Mouse (Mus musculus): ENCODE measurements at regions not wholly inside any gene's neighbourhood (a gene's known extent, or its start where the extent isn't known, plus 50 kb on each side); places are given as distances from the start of the nearest gene placed in this dataset.

DNA sequence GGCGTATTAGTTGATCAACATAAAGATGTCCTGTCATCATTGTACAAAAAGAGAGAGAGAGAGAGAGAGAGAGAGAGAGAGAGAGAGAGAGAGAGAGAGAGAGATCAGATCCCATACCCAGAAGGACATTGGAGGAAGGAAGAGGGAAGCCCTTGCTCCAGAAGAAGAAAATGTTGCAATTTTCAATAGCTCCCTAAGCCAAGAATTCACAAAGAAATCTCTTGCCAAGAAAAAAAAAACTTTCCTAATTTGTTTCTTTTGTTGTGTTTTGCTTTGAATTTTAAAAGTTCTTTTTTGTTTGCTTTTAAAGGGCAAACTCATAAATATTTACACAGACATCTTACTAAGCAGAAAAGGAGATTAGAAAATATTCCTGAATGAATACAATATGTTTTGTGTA lies 370.0 kb downstream of the Fgf10 start:
- H3K9me3 ChIP-seq (replicated peaks; ENCODE audit: low read length): no peaks in the 10 kb centered on the region
- no peaks in the 10 kb centered on the region for H3K27me3 ChIP-seq (replicated peaks)
- H3K9ac ChIP-seq (ENCODE audit: insufficient read depth, low read depth): no peak overlapping the region
- in situ Hi-C loops (cut with MboI; ENCODE audit: low pct_ligation_motif_present, low pct_unique_long_range_greater_than_20kb, low sequenced_read_pairs) (no loop called here), dilution Hi-C loops (cut with MboI; ENCODE audit: extremely low pct_ligation_motif_present, extremely low pct_unique_long_range_greater_than_20kb, low sequenced_read_pairs) (no loop called here)
- no peak for DNase-seq (ENCODE audit: extremely low read depth)
- H3K36me3 ChIP-seq (replicated peaks in 1 of 2; ENCODE audit: control insufficient read depth in 1 of 2, insufficient read depth in 1 of 2, low read length in 1 of 2): no peaks in the 10 kb centered on the region
- no peak overlapping the region for H3K4me3 ChIP-seq (replicated peaks in 1 of 3; ENCODE audit: low read depth in 2 of 3, low read length in 2 of 3, poor library complexity in 1 of 3)
- no peak overlapping the region for H3K4me2 ChIP-seq (ENCODE audit: insufficient read depth, low read depth, poor library complexity, severe bottlenecking)
- H3K79me2 ChIP-seq (replicated peaks; ENCODE audit: control insufficient read depth, extremely low read depth, insufficient read depth, poor library complexity, severe bottlenecking): no peaks in the 10 kb centered on the region
- H3K27ac ChIP-seq (ENCODE audit: insufficient read depth, low read depth): no peak overlapping the region
- no peak for TF ChIP-seq SMC3 (IDR thresholded peaks at IDR 0.05; ENCODE audit: low read depth, low read length)
- TF ChIP-seq ZNF384 (IDR thresholded peaks at IDR 0.05; ENCODE audit: low read depth, low read length): no peak
- TF ChIP-seq POLR2A (IDR thresholded peaks at IDR 0.05; ENCODE audit: low read depth, low read length): no peak
- TF ChIP-seq USF2 (conservative IDR thresholded peaks at IDR 0.05; ENCODE audit: low read depth, low read length): no peak
- TF ChIP-seq PAX5 (IDR thresholded peaks at IDR 0.05; ENCODE audit: low read length): no peak
- TF ChIP-seq JUND (conservative IDR thresholded peaks at IDR 0.05; ENCODE audit: low read depth, low read length): no peak
- TF ChIP-seq MAFK (IDR thresholded peaks at IDR 0.05; ENCODE audit: insufficient replicate concordance, low read length): no peak
- TF ChIP-seq EP300 (IDR thresholded peaks at IDR 0.05; ENCODE audit: low read length): no peak
- TF ChIP-seq CHD1 (IDR thresholded peaks at IDR 0.05; ENCODE audit: low read depth, low read length): no peak
- no peak for TF ChIP-seq RCOR1 (conservative IDR thresholded peaks at IDR 0.05; ENCODE audit: low read depth, low read length)
- TF ChIP-seq UBTF (IDR thresholded peaks at IDR 0.05; ENCODE audit: low read depth, low read length): no peak
- TF ChIP-seq HCFC1 (IDR thresholded peaks at IDR 0.05; ENCODE audit: low read depth, low read length): no peak
- no peak for TF ChIP-seq JUN (IDR thresholded peaks at IDR 0.05; ENCODE audit: insufficient read depth, low read depth, low read length)
- no peak for TF ChIP-seq TBP (conservative IDR thresholded peaks at IDR 0.05; ENCODE audit: low read depth, low read length)
- TF ChIP-seq USF1 (IDR thresholded peaks at IDR 0.05; ENCODE audit: low read depth, low read length): no peak
- peaks cover 0 to 6% of the 10 kb centered on the region in 2 experiments; a peak in 2 of 4 replicates for H3K4me1 ChIP-seq (ENCODE audit: control insufficient read depth in 1 of 2, insufficient read depth in 2 of 2)

GRCm38 (mm10) chr13:119045112-119045511 lies 375.5 kb downstream of the Fgf10 start:
- H3K79me2 ChIP-seq (replicated peaks; ENCODE audit: control insufficient read depth, extremely low read depth, insufficient read depth, poor library complexity, severe bottlenecking): no peaks in the 10 kb centered on the region
- no peak overlapping the region for H3K4me3 ChIP-seq (replicated peaks in 1 of 3; ENCODE audit: low read depth in 2 of 3, low read length in 2 of 3, poor library complexity in 1 of 3)
- no peak for DNase-seq (ENCODE audit: extremely low read depth)
- H3K9ac ChIP-seq (ENCODE audit: insufficient read depth, low read depth): no peak overlapping the region
- no peak overlapping the region for H3K27ac ChIP-seq (ENCODE audit: insufficient read depth, low read depth)
- in situ Hi-C loops (cut with MboI; ENCODE audit: low pct_ligation_motif_present, low pct_unique_long_range_greater_than_20kb, low sequenced_read_pairs): no loop called here
- no peaks in the 10 kb centered on the region for H3K4me1 ChIP-seq (ENCODE audit: control insufficient read depth in 1 of 2, insufficient read depth in 2 of 2)
- TF ChIP-seq CTCF (conservative IDR thresholded peaks at IDR 0.05 in 1 of 2, IDR thresholded peaks at IDR 0.05 in 1 of 2; ENCODE audit: low read depth in 2 of 2, low read length in 2 of 2) (peak in 1 of 2 experiments; percentile 47; a peak in 2 of 4 replicates), ZMIZ1 (IDR thresholded peaks at IDR 0.05; ENCODE audit: low read depth, low read length) (no peak), HCFC1 (IDR thresholded peaks at IDR 0.05; ENCODE audit: low read depth, low read length) (no peak), SMC3 (IDR thresholded peaks at IDR 0.05; ENCODE audit: low read depth, low read length) (peak; percentile 51), ZNF384 (IDR thresholded peaks at IDR 0.05; ENCODE audit: low read depth, low read length) (no peak), POLR2A (IDR thresholded peaks at IDR 0.05; ENCODE audit: low read depth, low read length) (no peak), BHLHE40 (IDR thresholded peaks at IDR 0.05; ENCODE audit: low read depth, low read length) (no peak), NELFE (IDR thresholded peaks at IDR 0.05; ENCODE audit: low read depth, low read length) (no peak), UBTF (IDR thresholded peaks at IDR 0.05; ENCODE audit: low read depth, low read length) (no peak), ZKSCAN1 (IDR thresholded peaks at IDR 0.05; ENCODE audit: borderline replicate concordance, low read depth, low read length) (no peak), MAZ (IDR thresholded peaks at IDR 0.05; ENCODE audit: low read depth, low read length) (no peak), PAX5 (IDR thresholded peaks at IDR 0.05; ENCODE audit: low read length) (no peak), CHD2 (IDR thresholded peaks at IDR 0.05; ENCODE audit: low read length) (no peak), RAD21 (IDR thresholded peaks at IDR 0.05; ENCODE audit: low read depth, low read length) (peak; percentile 50), E2F4 (IDR thresholded peaks at IDR 0.05; ENCODE audit: insufficient replicate concordance, low read depth, low read length) (no peak), JUND (conservative IDR thresholded peaks at IDR 0.05; ENCODE audit: low read depth, low read length) (no peak), SIN3A (IDR thresholded peaks at IDR 0.05; ENCODE audit: low read length) (no peak), TCF12 (IDR thresholded peaks at IDR 0.05; ENCODE audit: low read depth, low read length) (no peak), CHD1 (IDR thresholded peaks at IDR 0.05; ENCODE audit: low read depth, low read length) (no peak)
- no peaks in the 10 kb centered on the region for H3K36me3 ChIP-seq (replicated peaks in 1 of 2; ENCODE audit: control insufficient read depth in 1 of 2, insufficient read depth in 1 of 2, low read length in 1 of 2)
- H3K4me2 ChIP-seq (ENCODE audit: insufficient read depth, low read depth, poor library complexity, severe bottlenecking): no peak overlapping the region
- H3K9me3 ChIP-seq (replicated peaks; ENCODE audit: low read length): no peaks in the 10 kb centered on the region
- H3K27me3 ChIP-seq (replicated peaks): no peaks in the 10 kb centered on the region
- dilution Hi-C loops (cut with MboI; ENCODE audit: extremely low pct_ligation_motif_present, extremely low pct_unique_long_range_greater_than_20kb, low sequenced_read_pairs): no loop called here
